Mouse (Mus musculus): ENCODE data around the gene E130308A19Rik.

E130308A19Rik gene

DNA sequence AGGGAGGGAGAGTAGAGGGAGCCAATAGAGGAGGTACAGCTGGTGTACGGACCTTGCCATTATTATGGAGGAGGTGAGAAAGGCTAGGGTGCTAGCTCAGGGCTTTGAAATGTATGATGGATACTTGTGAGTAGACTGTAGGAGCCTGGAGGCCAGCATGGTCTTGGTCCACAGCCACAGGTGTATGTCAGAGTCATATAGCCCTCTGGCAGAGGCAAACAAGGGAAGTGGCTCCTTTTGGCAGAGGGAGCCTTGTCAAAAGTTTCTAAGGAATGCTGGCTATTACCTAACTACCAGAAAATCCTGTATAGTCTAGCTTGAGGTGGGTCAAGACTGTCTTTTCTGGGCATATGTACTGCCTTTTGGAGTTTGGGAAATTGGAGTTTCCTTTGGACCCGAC lies 14.7 kb downstream of the E130308A19Rik start:
- no peak for DNase-seq (ENCODE audit: low spot score)

DNA sequence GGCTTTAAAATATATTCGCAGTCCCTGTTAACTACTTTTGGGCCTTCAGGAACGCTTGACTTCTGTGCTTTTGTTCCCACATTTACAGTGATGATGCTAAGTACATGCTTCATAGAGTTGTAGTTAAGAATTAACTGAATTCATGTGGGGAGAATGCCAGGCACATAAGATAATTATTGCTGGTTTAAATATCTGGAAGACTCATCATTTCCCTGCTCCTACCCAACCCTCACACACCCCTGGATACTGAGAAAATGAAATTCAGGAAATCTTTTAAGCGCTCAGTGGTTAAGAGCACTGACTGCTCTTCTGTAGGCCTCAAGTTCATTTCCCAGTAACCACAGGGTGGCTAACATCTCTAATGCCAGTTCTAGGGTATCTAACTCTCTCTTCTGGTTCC lies 16.0 kb downstream of the E130308A19Rik start:
- DNase-seq (ENCODE audit: low spot score) = no peak

DNA sequence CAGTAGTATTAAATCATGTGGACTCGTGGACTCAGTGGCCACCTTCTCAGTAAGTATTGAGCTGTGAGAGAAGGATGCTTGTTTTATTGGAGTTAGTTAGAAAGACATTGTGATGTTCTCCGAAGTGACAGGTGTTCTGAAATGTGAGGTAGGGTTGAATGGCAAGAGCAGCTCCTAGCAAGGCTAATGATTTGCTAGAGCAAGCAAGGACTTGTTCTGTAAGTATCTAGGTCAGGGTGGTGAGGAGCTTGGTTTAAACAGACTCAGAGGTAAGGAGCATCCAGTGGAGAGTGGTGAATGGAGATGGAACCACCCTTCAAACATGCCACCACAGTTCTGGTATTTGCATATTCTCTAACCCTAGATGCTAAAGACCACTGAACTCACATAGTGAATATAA lies 16.6 kb downstream of the E130308A19Rik start:
- no peak for DNase-seq (ENCODE audit: low spot score)

DNA sequence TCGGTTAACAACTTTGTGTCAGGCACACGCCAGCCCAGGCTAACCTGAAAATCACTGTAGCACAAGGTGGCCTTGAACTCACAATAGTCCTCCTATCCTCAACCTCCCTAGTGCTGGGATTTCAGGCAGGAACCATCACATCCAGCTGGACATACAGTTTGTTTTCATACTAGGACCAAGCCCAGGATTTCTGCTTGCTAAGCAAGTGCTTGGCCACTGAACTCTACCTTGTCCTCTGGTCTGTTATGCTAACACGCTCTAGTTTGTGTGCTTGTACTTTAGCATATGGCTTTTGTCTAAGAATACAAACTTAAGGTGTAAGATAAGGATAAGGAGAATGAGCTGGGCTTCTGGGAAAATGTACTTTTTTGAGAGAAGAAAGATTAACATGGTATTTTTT lies 18.4 kb downstream of the E130308A19Rik start:
- no peak for DNase-seq (ENCODE audit: low spot score)

DNA sequence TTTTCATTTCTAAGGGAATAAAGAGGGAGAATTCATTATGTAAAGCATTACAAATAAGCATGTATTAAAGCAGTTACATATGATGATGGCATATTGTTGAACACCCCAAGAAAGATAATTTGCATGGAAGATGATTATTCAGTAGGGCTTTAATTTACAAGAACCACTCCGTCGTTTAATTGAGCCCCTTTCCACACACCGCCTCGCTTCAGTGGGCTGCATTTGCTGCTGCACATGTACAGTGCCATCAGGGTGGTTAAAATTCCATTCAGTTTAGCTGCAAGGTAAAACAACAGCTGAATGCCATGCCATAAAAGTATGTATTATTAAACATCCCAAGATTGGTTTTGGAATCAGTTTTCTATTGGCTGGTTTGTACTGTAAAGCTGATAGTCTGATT lies 19.0 kb downstream of the E130308A19Rik start:
- DNase-seq (ENCODE audit: low spot score) = no peak

DNA sequence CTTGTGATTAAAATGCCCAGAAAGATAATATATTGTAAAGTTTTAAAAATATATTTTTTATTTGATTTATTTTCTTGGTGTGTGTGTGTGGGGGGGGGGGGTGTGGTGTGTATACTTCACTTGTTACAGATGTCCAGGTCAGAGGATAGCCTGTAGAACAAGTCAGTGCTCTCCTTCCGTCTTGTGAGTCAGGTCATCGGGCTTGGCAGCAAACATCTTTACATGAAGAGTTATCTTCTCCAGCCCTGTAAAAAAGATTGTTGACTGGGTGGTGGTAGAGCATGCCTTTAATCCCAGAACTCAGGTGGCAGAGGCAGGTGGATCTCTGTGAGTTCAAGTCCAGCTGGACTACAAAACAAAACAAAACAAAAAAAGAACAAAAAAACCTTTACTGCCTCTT lies 19.6 kb downstream of the E130308A19Rik start:
- DNase-seq (ENCODE audit: low spot score) = no peak

DNA sequence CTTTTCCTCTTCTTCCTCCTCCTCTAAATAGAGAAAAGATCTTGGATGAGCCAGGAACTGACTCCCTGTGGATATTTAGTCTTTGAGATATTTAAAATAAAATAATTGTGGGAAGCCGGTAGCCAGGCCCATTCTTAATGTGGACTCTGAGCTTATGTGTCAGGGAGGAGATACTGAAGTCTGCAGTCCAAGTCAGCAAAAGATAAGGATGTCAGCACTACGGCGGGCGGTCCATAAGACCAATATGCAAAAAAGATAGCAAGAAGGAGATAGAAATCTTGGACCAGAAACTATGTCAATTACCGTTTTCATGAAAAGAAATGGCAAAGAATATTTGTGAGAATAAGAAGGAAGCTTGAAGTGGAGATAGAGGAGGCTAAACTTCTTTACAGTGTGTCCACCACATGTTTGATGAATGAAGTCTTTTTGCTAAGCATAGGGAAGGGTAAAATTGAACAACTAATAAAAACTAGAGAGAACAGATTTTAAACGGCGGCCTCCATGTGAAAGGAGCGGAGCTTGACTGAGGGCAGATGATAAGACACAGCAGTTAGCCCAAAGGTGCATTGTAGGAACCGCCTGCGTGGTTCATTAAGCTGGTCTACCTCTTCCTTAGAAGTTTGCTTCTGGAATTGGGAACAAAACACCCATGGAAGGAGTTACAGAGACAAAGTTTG lies 20.1 kb downstream of the E130308A19Rik start:
- no peak for DNase-seq (ENCODE audit: low spot score)

DNA sequence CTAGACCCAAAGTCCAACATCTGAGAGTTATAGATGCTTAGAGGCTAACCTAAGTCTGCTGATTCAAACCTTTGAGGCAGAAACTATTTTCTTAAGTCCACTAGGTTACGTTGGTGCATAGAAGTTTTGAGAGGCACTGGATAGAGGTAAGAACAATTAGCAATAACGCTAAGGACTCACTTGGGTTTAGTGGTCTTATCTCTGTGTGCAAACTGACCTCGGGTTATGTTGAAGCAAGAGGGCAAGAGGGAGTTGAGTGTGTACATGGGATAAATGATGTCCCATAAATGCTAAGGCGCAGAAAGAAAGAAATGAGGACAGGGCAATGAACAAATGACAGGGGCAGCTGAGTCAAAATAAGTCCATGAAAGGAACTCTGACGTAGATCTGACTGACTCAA lies 23.1 kb downstream of the E130308A19Rik start:
- no peak for DNase-seq (ENCODE audit: low spot score)

DNA sequence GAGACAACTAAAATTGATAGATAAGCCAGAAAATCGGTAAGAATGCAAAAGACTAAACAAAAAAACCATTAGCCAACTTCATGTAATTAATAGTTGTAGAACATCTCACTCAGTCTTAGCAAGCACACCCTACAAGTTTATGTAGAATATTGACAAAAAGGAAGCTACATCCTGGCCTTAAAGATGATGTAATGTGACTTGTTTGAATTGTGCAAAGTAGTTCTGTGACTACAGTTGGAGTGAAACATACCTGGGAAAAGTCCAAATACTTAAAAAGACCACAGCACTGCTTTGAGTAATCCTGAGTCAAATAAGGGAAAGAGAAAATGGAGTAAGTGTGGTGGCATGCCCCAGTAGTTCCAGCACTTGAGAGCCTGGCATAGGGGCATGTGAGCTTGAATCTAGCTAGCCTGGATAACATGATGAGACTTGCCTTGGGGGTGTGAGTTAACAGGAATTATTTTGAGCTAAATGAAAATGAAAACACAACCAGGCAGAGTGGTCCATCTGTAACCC lies 26.2 kb downstream of the E130308A19Rik start:
- no peak for DNase-seq (ENCODE audit: low spot score)

DNA sequence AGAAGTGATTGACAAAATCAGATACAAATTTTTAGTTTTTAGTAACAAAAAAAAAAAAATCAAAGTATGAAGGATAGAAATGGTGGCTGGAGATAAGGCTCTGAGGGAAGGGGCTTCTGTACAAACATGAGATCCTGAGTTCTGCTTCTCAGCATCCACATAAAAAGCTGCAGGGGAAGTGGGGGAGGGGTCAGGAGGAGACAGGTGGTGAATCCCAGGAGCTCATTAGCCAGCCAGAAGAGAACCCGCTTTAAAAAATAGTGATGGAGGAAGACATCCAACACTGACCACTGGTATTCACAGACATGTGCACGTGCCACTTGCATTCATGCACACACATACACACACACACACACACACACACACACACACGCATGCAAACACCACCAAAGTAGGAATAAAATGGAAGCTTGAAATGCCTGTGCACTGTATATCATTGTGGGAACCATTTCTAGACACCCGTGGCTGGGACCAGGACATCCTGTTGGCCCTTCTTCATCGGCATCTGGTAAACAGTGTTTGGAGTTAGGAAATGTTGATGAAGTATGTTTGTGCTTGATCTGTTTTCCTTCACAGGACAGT lies 30.1 kb downstream of the E130308A19Rik start:
- no peak for DNase-seq (ENCODE audit: low spot score)

DNA sequence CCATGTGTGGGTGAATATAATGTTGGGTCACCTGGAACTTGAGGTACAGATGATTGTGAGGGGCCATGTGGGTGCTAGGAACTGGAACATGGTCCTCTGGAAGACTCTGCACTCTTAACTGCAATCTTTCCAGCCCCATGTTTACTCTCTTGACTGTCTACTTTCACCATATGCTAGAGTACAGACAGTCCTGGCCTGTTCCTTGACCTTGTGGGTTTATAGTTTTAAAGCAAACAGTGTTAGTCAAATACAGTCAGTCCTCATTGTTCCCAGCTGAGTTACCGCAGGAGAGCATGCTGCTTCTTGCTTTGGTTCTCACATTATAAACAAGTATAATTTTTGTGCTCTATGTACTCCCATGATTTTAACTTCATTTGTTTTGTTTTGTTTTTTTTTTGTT lies 36.2 kb downstream of the E130308A19Rik start:
- no peak for DNase-seq (ENCODE audit: low spot score)

DNA sequence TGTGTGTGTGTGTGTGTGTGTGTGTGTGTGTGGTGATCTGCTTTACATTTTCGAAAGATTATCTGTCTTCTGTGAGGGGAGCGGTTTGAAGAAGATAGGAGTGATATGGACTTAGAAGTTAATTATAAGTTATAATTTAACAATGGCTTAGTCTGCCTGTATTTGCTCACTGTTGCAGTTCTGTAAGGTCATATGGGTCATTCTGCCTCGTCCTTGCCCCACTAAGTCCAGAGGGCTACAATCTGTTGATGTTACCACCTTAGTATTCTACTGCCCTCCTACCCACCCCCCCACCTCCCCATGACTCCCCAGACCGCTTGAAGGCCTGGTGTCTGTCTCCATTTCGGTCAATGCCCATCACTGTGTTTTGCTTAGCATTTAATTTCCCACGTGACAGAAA lies 37.4 kb downstream of the E130308A19Rik start:
- DNase-seq (ENCODE audit: low spot score) = no peak

DNA sequence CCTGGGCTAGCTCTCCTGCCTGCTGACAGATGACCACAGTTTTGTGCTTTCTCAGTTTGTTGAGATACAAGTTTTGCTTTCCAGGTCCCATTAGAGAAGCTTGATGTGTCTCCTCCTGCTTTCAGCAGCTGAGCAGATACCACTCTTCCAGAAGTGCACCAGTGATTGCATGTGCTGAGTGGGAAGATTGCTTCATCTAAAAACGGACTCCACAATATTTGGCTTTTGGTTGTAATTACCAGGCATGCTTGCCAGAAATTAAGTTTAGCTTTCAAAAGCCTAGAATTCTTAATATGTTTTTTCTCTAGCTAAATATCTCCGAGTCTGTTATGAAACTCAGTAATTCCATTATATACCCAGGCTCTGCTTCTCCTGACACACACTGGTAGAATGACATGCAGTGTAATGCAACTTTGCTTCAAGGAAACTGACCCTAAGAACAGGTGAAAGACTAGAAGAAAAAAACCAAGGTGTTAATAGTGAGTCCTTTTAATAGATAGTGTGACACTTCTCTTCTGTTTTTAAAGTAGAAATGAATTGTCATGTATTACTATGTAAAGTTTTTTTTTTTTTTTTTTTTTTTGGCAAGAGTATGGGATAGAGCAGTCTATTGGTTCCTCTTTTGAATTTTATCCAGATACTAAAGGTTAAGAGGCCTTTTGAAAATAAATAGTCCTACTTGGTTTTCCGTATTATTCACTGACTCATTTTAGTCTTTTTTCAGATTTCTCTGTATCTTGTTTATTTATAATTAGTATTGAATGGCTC lies 40.7 kb downstream of the E130308A19Rik start:
- DNase-seq (ENCODE audit: low spot score) = no peak

DNA sequence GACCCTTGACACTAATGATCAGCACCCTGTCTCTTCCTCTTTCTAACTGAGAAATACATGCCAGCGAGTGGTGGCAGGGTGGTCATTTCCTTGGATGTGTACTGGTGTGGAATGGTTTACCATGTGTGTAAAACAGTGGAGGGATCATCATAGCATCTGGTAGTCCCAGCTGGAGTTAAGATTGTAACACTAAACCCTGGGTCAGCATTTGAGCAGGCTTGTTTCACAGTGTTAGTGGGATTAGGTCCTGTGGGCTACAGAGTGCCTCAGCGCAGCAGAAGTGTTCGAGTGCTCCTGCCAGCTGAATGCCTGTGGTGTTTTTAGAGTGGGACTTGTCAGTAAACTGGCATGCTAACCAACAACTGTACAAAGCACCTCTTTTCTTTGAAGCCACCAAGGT lies 42.0 kb downstream of the E130308A19Rik start:
- DNase-seq (ENCODE audit: low spot score) = no peak

DNA sequence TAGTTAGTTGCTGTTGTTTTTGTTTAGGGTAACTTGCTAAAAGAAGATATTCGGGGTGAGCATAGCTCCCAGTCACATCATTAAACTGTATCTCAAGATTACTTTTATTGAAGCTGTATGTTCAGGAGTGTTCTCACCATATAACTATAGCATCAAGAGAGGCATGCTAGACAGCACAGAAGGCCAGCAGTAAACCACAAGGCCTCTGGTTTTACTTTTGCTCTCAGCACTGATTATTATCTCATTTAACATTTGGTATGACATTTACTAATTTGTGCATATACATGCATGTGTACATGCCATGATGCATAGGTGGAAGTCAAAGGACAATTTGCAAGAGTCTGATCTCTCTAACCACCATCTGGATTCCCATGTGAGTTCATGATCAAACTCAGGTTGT lies 43.1 kb downstream of the E130308A19Rik start:
- no peak for DNase-seq (ENCODE audit: low spot score)

DNA sequence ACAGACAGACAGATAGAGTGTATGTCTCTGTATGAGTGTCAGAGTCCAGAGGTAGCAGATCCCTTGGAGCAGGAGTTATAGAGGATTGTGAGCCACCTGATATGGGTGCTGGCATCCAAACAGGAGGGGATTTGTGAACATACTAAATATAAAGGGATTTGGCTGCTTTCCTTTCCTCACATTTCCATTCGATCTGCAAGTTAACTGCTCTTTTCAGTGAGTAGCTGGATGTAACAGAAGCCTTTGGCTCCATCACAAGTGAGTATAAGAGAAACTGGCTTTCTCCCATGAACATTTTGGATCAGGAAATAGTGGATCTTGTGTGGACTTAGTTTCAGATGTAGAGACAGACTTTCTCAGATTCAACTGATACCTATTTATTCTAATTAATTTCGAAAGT lies 44.0 kb downstream of the E130308A19Rik start:
- DNase-seq (ENCODE audit: low spot score) = no peak

DNA sequence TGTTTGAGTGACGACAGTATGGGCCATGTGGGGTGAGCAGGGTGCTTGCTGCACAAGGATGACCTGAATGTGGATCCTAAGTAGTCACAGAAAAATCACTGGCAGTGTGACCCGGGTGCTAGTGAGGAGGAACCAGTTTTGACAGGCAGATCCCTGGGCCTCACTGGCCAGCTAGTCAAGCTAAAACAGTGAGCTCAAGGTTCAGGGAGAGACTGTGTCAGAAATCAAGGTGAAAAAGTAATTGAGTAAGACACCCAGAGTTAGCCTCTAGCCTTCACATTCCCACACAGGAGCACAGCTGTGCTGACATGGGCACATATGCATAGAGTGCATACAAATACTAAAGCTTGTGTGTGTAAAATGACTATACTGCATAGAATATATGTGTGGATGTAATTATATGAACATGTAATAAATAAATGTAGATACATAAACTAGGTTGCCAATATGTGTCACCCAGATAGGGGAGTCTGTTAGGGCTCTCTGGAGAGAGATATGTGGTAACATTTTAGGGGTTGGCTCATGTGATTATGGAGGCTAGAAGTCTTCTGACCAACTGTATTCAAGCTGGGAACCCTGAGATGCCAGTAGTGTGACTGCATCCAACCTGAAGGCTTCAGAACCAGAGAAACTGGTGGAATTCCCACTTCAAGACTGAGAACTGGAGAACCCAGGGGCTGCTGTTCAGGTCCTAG lies 47.6 kb downstream of the E130308A19Rik start:
- DNase-seq (ENCODE audit: low spot score) = no peak

DNA sequence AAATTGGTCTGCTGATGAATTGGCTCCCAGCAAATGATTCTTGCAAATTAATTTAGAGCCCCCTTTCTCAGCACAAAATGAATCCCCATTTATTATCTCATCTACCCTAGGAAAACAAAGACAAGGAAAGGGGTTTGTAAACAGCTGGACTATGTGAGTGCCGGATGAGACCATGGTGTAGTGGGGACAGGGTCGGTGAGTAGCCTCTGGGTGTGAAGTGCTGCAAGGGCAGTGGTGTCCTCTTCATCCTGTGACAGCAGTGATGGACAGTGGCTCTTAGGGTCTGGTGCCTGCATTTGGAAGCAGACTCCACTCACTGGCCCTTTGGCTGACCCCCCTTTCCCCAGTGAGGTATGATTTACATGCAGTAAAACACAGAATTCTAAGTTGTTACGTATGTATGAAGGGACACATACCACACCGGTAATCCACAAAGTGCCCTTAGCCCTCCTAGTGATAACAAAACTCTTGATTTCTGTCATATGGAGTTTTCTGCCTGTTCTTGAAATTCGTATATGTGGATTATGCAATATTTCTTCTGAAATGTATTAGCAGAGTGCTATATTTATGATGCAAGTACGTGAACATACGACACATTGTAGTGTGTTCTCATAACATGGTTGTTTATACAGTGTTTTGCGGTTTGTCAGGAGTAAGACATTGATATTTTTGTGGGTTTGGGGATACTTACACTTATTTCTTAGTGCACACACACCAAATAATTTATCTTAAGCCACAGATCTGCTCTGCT lies 49.1 kb downstream of the E130308A19Rik start:
- no peak for DNase-seq (ENCODE audit: low spot score)

DNA sequence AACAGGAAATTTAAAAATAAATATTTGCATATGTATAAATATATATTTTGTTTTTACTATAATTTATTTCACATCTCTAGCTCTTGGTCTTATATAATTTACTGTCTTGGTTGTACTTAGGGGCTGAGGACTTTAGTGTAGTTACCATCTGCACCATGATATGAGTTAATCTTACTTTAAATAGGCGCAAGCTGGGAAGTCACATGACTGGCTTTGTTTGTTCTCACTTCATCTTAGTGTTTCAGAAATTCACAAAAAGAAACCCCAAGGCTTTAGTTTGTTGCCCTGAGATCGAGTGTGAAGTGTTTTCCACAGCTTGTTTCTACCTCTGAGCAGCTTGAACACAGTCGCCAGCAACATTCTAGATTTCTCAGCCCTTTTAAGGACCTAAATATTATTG lies 49.7 kb downstream of the E130308A19Rik start:
- DNase-seq (ENCODE audit: low spot score) = no peak

DNA sequence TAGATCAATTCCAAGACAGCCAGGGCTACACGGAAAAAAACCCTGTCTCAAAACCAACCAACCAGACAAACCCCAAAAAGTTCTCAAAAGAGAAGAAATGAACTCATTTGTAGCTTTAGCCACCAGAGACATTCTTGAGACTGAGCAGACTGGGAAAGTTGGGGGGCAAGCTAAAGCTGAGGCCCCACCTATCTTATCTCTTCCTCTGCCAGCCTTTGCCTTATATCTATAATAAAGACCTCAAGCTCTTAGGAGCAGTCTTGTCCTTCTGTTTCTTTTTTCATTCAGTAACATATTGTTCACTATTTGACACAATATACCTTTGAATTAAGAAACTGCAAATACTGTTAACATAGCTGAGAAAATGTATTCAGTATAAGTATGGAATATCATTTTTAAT lies 55.4 kb downstream of the E130308A19Rik start:
- DNase-seq (ENCODE audit: low spot score) = no peak

DNA sequence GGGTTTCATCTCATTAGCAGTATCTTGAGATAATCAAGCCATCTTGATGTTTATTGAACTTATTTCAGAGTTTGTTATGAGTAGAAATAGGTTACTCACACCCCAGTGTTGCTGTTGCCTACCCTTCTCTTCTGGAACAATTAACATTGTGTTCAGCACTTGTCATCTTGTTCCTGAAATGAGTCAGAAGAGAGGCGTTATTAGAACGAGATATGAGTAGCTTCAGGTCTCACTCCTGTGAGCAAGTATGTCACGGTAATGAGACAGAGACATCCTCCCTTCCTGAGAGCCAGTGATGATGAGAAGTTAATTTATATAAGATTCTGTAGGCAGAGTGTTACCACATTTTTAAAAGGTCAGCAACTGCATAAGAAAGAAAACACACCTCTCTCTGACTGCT lies 56.5 kb downstream of the E130308A19Rik start:
- DNase-seq (ENCODE audit: low spot score) = no peak

DNA sequence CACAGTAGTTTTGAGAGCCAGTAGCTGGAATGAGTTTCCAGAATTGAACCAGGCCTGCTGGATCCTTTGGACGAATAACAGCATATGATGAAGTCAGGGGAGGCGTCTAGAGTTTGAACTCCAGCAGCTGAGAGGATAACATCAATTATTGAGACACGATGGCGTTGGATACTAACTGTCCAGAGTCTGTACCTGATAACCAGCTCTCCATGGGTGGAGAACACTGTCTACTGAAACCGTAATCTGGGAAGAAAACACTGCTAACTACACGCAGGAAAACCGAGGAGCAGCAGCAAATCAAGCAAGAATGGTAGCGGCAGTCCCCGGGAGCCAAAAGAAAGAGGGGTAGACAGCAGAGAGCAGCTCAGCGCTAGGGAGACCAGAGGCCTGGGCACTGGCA lies 56.9 kb downstream of the E130308A19Rik start:
- no peak for DNase-seq (ENCODE audit: low spot score)
